Mouse (Mus musculus) liver, postnatal 0 days (tissue): Measurements from ENCODE around the gene Defb41.

ENCODE experiments used
- CTCF ChIP-seq: sonication (generic); IDR thresholded peaks from 2 replicates; pipeline ENCODE4 v1.5.1; 2016; ENCODE audit warnings: antibody characterized with exemption, low read depth
- EP300 ChIP-seq: IDR thresholded peaks from 2 replicates; pipeline ENCODE4 v1.6.1; 2016; ENCODE audit warnings: antibody characterized with exemption, low read depth, mild to moderate bottlenecking

GRCm38 (mm10) chr1:18308474-18308829, 43.5 kb upstream of the Defb41 start:
- TF ChIP-seq CTCF (no peak), EP300 (no peak)
